Mouse (Mus musculus): Measurements from ENCODE around the gene Fnbp1l. TPM values are rescaled to one million over a fixed set of nuclear protein-coding genes. Genes with fewer than 3 reads are reported as not detected.

Fnbp1l gene
- polyA plus RNA-seq, 1 experiment from 2014 or later, result 80.1 TPM

- Histone ChIP-seq H3K9ac (replicated peaks) (no peak overlapping the region), H3K4me3 (replicated peaks) (no peak overlapping the region), H3K9me3 (no peaks in the 10 kb centered on the region), H3K4me2 (no peak overlapping the region), H3K36me3 (peaks cover 8% of the 10 kb centered on the region), H3K27me3 (peaks cover 6% of the 10 kb centered on the region; the same call in 1 of the 2 replicates), H3K4me1 (replicated peaks) (peaks cover 53% of the 10 kb centered on the region), H3K27ac (no peak overlapping the region)
- 85% methylated on average over 14 of the region's 14 CpGs for WGBS
- no peak for ATAC-seq (ENCODE audit: insufficient number of reproducible peaks, insufficient read depth, low FRiP score, low TSS enrichment, low read depth)
Measured at GRCm38 (mm10) chr3:122510240-122510750, 109.2 kb downstream of the Fnbp1l start.

GRCm38 (mm10) chr3:122509534-122510239 lies 109.8 kb downstream of the Fnbp1l start:
- no peak for ATAC-seq (ENCODE audit: insufficient number of reproducible peaks, insufficient read depth, low FRiP score, low TSS enrichment, low read depth)
- Histone ChIP-seq H3K27me3 (peaks cover 4% of the 10 kb centered on the region; the same call in 1 of the 2 replicates), H3K9ac (replicated peaks) (no peak overlapping the region), H3K4me2 (no peak overlapping the region), H3K9me3 (no peaks in the 10 kb centered on the region), H3K4me3 (replicated peaks) (no peak overlapping the region), H3K36me3 (peaks cover 8% of the 10 kb centered on the region), H3K27ac (no peak overlapping the region), H3K4me1 (replicated peaks) (peaks cover 50% of the 10 kb centered on the region)
- 60% methylated on average over 11 of the region's 11 CpGs for WGBS

- Histone ChIP-seq H3K27me3 (peaks cover 4% of the 10 kb centered on the region; the same call in 1 of the 2 replicates), H3K9ac (replicated peaks) (no peak overlapping the region), H3K27ac (no peak overlapping the region), H3K4me3 (replicated peaks) (no peak overlapping the region), H3K9me3 (no peaks in the 10 kb centered on the region), H3K36me3 (peaks cover 8% of the 10 kb centered on the region), H3K4me2 (no peak overlapping the region), H3K4me1 (replicated peaks) (peaks cover 53% of the 10 kb centered on the region)
- peak; percentile 66; the same call in 1 of the 2 replicates for ATAC-seq (ENCODE audit: insufficient number of reproducible peaks, insufficient read depth, low FRiP score, low TSS enrichment, low read depth)
- WGBS, result 27% methylated on average over 5 of the region's 5 CpGs
Measured at GRCm38 (mm10) chr3:122509084-122509483, 110.4 kb downstream of the Fnbp1l start.

GRCm38 (mm10) chr3:122507826-122508225 lies 111.7 kb downstream of the Fnbp1l start:
- Histone ChIP-seq H3K27me3 (peaks cover 6% of the 10 kb centered on the region; the same call in 1 of the 2 replicates), H3K36me3 (peaks cover 5% of the 10 kb centered on the region), H3K27ac (no peak overlapping the region), H3K4me1 (replicated peaks) (peaks cover 53% of the 10 kb centered on the region), H3K9ac (replicated peaks) (no peak overlapping the region), H3K9me3 (no peaks in the 10 kb centered on the region), H3K4me2 (no peak overlapping the region), H3K4me3 (replicated peaks) (no peak overlapping the region)
- WGBS, result 94% methylated on average over 14 of the region's 14 CpGs
- no peak for ATAC-seq (ENCODE audit: insufficient number of reproducible peaks, insufficient read depth, low FRiP score, low TSS enrichment, low read depth)

GRCm38 (mm10) chr3:122506343-122506916 lies 113.1 kb downstream of the Fnbp1l start:
- no peaks in the 10 kb centered on the region for H3K36me3 ChIP-seq
- peak overlapping the region; percentile 64; the same call in 1 of the 2 replicates for H3K27ac ChIP-seq
- H3K4me1 ChIP-seq (replicated peaks), result peaks cover 53% of the 10 kb centered on the region
- no peak overlapping the region for H3K4me3 ChIP-seq (replicated peaks)
- ATAC-seq (ENCODE audit: insufficient number of reproducible peaks, insufficient read depth, low FRiP score, low TSS enrichment, low read depth), result no peak
- 0 out of 2 replicates have a peak, but pooled peaks cover 6% of the 10 kb centered on the region for H3K27me3 ChIP-seq
- no peak overlapping the region for H3K9ac ChIP-seq (replicated peaks)
- no peak overlapping the region for H3K4me2 ChIP-seq
- 52% methylated on average over 10 of the region's 10 CpGs for WGBS
- H3K9me3 ChIP-seq, result no peaks in the 10 kb centered on the region

- Histone ChIP-seq H3K9me3 (no peaks in the 10 kb centered on the region), H3K9ac (replicated peaks) (no peak overlapping the region), H3K4me1 (replicated peaks) (peaks cover 42% of the 10 kb centered on the region), H3K36me3 (no peaks in the 10 kb centered on the region), H3K4me2 (no peak overlapping the region), H3K4me3 (replicated peaks) (no peak overlapping the region), H3K27ac (no peak overlapping the region), H3K27me3 (0 out of 2 replicates have a peak, but pooled peaks cover 10% of the 10 kb centered on the region)
- WGBS, result 92% methylated on average over 9 of the region's 9 CpGs
- ATAC-seq (ENCODE audit: insufficient number of reproducible peaks, insufficient read depth, low FRiP score, low TSS enrichment, low read depth), result no peak
Measured at GRCm38 (mm10) chr3:122500929-122501328, 118.6 kb downstream of the Fnbp1l start.

- WGBS, result 17% methylated on average over 6 of the region's 6 CpGs
Measured at GRCm38 (mm10) chr3:122499647-122500046, 119.9 kb downstream of the Fnbp1l start.

GRCm38 (mm10) chr3:122498528-122498927 lies 121.0 kb downstream of the Fnbp1l start:
- peak overlapping the region; percentile 45; the same call in 1 of the 2 replicates for H3K27ac ChIP-seq
- H3K9me3 ChIP-seq, result no peaks in the 10 kb centered on the region
- H3K27me3 ChIP-seq, result 0 out of 2 replicates have a peak, but pooled peaks cover 12% of the 10 kb centered on the region
- H3K4me2 ChIP-seq, result no peak overlapping the region
- H3K4me1 ChIP-seq (replicated peaks), result peaks cover 51% of the 10 kb centered on the region
- no peak for ATAC-seq (ENCODE audit: insufficient number of reproducible peaks, insufficient read depth, low FRiP score, low TSS enrichment, low read depth)
- WGBS, result 74% methylated on average over 7 of the region's 7 CpGs
- H3K9ac ChIP-seq (replicated peaks), result no peak overlapping the region
- H3K36me3 ChIP-seq, result no peaks in the 10 kb centered on the region
- no peak overlapping the region for H3K4me3 ChIP-seq (replicated peaks)

More at GRCm38 (mm10) chr3:122499647-122500046, 119.9 kb downstream of the Fnbp1l start:
- no peak overlapping the region for H3K9ac ChIP-seq (replicated peaks)
- no peak overlapping the region for H3K4me3 ChIP-seq (replicated peaks)
- no peaks in the 10 kb centered on the region for H3K36me3 ChIP-seq
- H3K4me2 ChIP-seq, result no peak overlapping the region
- peak overlapping the region; percentile 45 for H3K27ac ChIP-seq
- ATAC-seq (ENCODE audit: insufficient number of reproducible peaks, insufficient read depth, low FRiP score, low TSS enrichment, low read depth), result no peak
- 0 out of 2 replicates have a peak, but pooled peaks cover 10% of the 10 kb centered on the region for H3K27me3 ChIP-seq
- peaks cover 45% of the 10 kb centered on the region for H3K4me1 ChIP-seq (replicated peaks)
- H3K9me3 ChIP-seq, result no peaks in the 10 kb centered on the region

- H3K27ac ChIP-seq, result no peak overlapping the region
- H3K4me2 ChIP-seq, result no peak overlapping the region
- H3K4me1 ChIP-seq (replicated peaks), result peaks cover 57% of the 10 kb centered on the region
- 87% methylated on average over 6 of the region's 6 CpGs for WGBS
- no peak for ATAC-seq (ENCODE audit: insufficient number of reproducible peaks, insufficient read depth, low FRiP score, low TSS enrichment, low read depth)
- H3K27me3 ChIP-seq, result 0 out of 2 replicates have a peak, but pooled peaks cover 10% of the 10 kb centered on the region
- H3K9me3 ChIP-seq, result no peaks in the 10 kb centered on the region
- H3K4me3 ChIP-seq (replicated peaks), result no peak overlapping the region
- no peak overlapping the region for H3K9ac ChIP-seq (replicated peaks)
- H3K36me3 ChIP-seq, result no peaks in the 10 kb centered on the region
Measured at GRCm38 (mm10) chr3:122497871-122498270, 121.6 kb downstream of the Fnbp1l start.

- 0 out of 2 replicates have a peak, but pooled peaks cover 6% of the 10 kb centered on the region for H3K27me3 ChIP-seq
- no peaks in the 10 kb centered on the region for H3K36me3 ChIP-seq
- no peak overlapping the region for H3K4me3 ChIP-seq (replicated peaks)
- H3K4me2 ChIP-seq, result no peak overlapping the region
- WGBS, result 33% methylated on average over 6 of the region's 6 CpGs
- no peak overlapping the region for H3K27ac ChIP-seq
- H3K9ac ChIP-seq (replicated peaks), result no peak overlapping the region
- ATAC-seq (ENCODE audit: insufficient number of reproducible peaks, insufficient read depth, low FRiP score, low TSS enrichment, low read depth), result no peak
- peaks cover 57% of the 10 kb centered on the region for H3K4me1 ChIP-seq (replicated peaks)
- no peaks in the 10 kb centered on the region for H3K9me3 ChIP-seq
Measured at GRCm38 (mm10) chr3:122494764-122495163, 124.8 kb downstream of the Fnbp1l start.

GRCm38 (mm10) chr3:122492872-122493615 lies 126.5 kb downstream of the Fnbp1l start:
- H3K4me1 ChIP-seq (replicated peaks), result peaks cover 46% of the 10 kb centered on the region
- WGBS, result 42% methylated on average over 21 of the region's 21 CpGs
- no peaks in the 10 kb centered on the region for H3K36me3 ChIP-seq
- no peak overlapping the region for H3K27ac ChIP-seq
- peak overlapping the region; percentile 29 for H3K4me2 ChIP-seq
- ATAC-seq (ENCODE audit: insufficient number of reproducible peaks, insufficient read depth, low FRiP score, low TSS enrichment, low read depth), result no peak
- H3K9ac ChIP-seq (replicated peaks), result no peak overlapping the region
- no peaks in the 10 kb centered on the region for H3K9me3 ChIP-seq
- no peak overlapping the region for H3K4me3 ChIP-seq (replicated peaks)
- 0 out of 2 replicates have a peak, but pooled peaks cover 5% of the 10 kb centered on the region for H3K27me3 ChIP-seq
